Mouse (Mus musculus) embryonic fibroblast, embryonic 13.5 days (primary cell): Measurements from ENCODE around the gene Syngr3.
"Not testable (repeated sequence)": the region's sequence is repeated elsewhere in the genome, so short reads cannot be mapped to it uniquely, and the experiment has no call there.

Experiments
- CTCF ChIP-seq: IDR thresholded peaks from 2 replicates; pipeline ENCODE4 v1.5.1; 2011; ENCODE audit warnings: mild to moderate bottlenecking, control low read depth, low read length, moderate library complexity, borderline replicate concordance; ENCODE audit not compliant: insufficient read depth
- POLR2A ChIP-seq: IDR thresholded peaks from 2 replicates; pipeline ENCODE4 v1.6.1; 2011; ENCODE audit warnings: low read depth, mild to moderate bottlenecking, control low read depth, low read length, moderate library complexity

DNA sequence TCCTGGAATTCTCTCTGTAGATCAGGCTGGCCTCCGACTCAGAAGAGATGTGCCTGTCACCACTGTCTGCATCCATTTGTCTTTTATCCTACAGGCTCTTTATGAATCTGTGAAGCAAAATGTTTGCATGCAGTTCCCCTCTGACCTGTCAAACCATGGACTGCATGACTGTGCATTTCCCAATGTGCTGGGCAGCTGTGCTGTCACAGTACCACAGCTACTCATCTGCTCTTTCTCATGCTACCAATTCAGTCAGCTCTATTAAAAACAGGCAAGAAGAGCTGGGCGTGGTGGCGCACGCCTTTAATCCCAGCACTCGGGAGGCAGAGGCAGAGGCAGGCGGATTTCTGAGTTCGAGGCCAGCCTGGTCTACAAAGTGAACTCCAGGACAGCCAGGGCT is 22.7 kb downstream of the Syngr3 start:
- TF ChIP-seq CTCF, POLR2A: not testable (repeated sequence)
